Mouse (Mus musculus) liver, embryonic 14.5 days (tissue): ENCODE measurements around the gene Stat3.

Experiments
- CTCF ChIP-seq: IDR thresholded peaks from 2 replicates; pipeline ENCODE4 v1.5.1; 2016; ENCODE audit warnings: antibody characterized with exemption, low read depth, control low read depth
- EP300 ChIP-seq: IDR thresholded peaks from 2 replicates; pipeline ENCODE4 v1.6.1; 2016; ENCODE audit warnings: antibody characterized with exemption, low read depth

DNA sequence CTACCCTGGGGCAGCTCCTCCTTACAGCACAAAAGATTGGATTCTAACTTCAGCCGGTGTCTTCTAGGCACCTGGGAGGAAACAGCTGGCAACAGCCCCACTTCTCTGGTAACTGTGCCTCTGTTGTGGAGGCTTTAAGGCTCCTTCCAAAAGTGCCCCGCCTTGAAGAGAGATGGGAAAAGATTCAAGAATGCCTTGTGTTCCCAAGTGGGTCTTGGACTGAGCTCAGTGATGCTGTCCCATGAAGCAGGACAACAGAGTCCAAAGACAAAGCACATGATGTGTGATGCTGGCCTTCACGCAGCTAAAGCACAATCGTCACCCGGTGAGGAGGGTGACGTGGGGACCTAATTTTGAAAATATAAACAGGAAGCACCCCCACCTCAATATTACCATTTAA lies 93.5 kb downstream of the Stat3 start:
- no peak for TF ChIP-seq EP300
- no peak for TF ChIP-seq CTCF
